Mouse (Mus musculus): ENCODE data around the gene Tmem59l.

- TF ChIP-seq CTCF (IDR thresholded peaks at IDR 0.05; ENCODE audit: borderline replicate concordance, extremely low read depth, insufficient read depth, insufficient read length) (no peak), POLR2A (IDR thresholded peaks at IDR 0.05; ENCODE audit: borderline replicate concordance, extremely low read depth, insufficient read depth, insufficient read length, poor library complexity, severe bottlenecking) (no peak)
Observed at GRCm38 (mm10) chr8:70529299-70529698, 42.1 kb upstream of the Tmem59l start.
